Mouse (Mus musculus) heart, postnatal 0 days (tissue): ENCODE results near the gene Megf11.

Source experiments
- CTCF ChIP-seq: IDR thresholded peaks from 2 replicates; pipeline ENCODE4 v1.5.1; 2016; ENCODE audit warnings: antibody characterized with exemption, control low read depth, low read depth
- EP300 ChIP-seq: IDR thresholded peaks from 2 replicates; pipeline ENCODE4 v1.6.1; 2016; ENCODE audit warnings: antibody characterized with exemption, low read depth

- TF ChIP-seq EP300 (no peak), CTCF (no peak)
Observed at GRCm38 (mm10) chr9:64664612-64665011, 279.2 kb downstream of the Megf11 start.
